Mouse (Mus musculus) gastrocnemius, adult 8-10 months (tissue): Measurements from ENCODE around the gene Hsd17b13. TPM values are rescaled to one million over a fixed set of nuclear protein-coding genes. Genes with fewer than 3 reads are reported as not detected.

Source experiments
- DNase-seq, 2 experiments: peaks; one replicate each; pipeline ENCODE4 v3.0.0; 2022; ENCODE audit warnings: low spot score in 2 of 2
- total RNA-seq, 4 experiments: library from RNA; stranded (reverse); gene quantifications; 2 replicates each; pipeline ENCODE4 v1.2.4; 2022

Hsd17b13 gene
- total RNA-seq, 4 experiments from 2014 or later: not detected

- no peak for DNase-seq
Observed at GRCm38 (mm10) chr5:103926398-103926797, 50.8 kb downstream of the Hsd17b13 start.

- DNase-seq: no peak
Observed at GRCm38 (mm10) chr5:103923755-103924154, 53.5 kb downstream of the Hsd17b13 start.

DNA sequence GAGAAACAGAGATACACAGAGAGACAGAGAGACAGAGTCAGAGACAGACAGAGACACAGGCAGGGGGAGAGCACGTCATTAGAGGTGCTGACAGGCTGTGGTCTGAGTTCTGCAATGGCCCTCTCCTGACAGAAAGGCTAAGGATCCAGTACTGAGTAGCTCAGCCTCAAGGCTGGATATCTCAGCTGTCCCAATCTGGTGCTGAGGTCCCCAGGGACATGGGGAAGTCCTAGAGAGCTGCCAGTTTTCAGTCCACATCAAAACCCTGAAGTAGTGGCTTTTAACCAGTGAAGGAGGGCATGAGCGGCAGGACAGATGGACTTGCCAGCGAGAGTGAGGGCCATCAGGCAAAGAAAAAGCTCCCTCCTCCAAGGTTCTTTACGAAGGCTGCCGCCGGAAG is 54.1 kb downstream of the Hsd17b13 start:
- no peak for DNase-seq

GRCm38 (mm10) chr5:103922436-103922835 is 54.8 kb downstream of the Hsd17b13 start:
- DNase-seq: no peak

DNA sequence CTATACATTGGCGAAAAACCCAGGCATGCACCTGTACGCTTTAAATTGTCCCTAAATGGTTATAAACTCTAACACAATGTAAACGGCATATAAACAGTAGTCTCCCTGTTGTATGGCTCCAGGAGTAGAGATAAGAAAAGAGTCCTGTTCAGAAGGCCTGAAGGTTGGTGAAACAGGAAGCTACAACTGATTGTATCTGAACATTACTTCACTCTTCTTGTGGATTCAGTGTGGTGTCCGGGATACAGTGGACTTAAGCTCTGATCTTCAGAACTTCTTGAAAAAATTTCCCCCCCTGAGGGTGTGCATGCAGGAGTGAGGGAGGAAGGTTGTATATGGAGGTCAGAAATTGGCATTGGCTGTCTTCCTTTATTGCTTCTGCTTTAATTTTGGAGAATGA is 57.7 kb downstream of the Hsd17b13 start:
- no peak for DNase-seq

- DNase-seq: no peak
Observed at GRCm38 (mm10) chr5:103918233-103918632, 59.0 kb downstream of the Hsd17b13 start.

DNA sequence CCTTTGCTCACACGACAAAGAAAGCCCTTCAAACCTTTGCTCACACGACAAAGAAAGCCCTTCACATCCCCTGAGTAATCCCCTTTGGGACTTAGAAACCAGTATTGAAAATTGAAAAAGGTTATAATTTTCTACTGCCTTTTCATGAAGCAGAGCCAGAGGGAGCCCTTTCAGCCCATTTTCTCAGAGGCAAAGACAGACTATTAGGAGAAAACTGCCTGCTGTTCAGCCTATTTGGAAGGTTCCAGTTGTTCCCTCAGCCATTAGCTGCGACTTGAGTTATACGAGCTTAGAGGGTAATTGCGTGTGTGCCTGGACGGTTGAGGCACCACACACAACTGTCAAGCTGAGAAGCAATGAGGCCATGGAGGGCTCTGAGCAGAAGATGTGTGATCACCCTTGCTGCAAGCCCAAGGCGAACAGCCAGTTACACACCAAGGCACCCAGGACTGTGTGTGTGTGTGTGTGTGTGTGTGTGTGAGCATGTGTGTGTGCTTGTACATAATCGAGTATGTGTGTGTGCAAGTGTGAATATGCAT is 59.8 kb downstream of the Hsd17b13 start:
- no peak for DNase-seq

DNA sequence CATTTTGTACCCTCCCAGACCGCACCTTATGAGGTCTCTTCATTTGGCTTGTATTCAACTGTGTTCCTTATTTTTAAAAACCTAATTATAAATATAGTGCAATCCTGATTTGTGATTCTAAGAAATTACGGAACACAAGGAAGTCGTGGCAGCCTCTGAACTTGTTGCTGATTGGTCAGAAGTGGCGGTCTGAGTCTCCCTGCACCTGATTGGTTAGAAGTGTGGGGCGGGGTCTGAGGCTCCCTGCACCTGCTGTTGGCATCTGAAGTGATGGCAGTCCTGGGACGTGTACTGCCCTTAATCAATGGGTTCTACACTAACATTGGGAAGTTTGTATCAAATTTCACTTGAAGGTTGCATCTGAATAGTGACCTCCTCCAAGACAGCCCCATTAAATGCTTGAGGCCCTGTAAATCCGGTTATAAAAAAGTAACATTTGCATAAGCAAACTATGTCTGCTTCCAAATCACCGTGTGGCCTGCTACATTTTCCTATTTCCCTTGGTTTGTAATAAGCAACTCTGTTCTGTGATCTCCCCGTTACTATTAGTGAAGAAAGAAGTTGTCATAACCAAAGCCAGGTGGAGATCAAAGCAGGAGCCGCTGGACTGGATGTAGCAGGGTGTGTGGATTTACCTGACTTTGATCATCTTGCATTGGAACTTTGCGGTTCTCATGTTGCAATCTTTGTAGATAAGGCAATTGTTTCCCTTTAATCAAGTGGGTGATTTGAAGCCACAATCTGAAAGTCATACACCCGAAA is 60.4 kb downstream of the Hsd17b13 start:
- no peak for DNase-seq

DNA sequence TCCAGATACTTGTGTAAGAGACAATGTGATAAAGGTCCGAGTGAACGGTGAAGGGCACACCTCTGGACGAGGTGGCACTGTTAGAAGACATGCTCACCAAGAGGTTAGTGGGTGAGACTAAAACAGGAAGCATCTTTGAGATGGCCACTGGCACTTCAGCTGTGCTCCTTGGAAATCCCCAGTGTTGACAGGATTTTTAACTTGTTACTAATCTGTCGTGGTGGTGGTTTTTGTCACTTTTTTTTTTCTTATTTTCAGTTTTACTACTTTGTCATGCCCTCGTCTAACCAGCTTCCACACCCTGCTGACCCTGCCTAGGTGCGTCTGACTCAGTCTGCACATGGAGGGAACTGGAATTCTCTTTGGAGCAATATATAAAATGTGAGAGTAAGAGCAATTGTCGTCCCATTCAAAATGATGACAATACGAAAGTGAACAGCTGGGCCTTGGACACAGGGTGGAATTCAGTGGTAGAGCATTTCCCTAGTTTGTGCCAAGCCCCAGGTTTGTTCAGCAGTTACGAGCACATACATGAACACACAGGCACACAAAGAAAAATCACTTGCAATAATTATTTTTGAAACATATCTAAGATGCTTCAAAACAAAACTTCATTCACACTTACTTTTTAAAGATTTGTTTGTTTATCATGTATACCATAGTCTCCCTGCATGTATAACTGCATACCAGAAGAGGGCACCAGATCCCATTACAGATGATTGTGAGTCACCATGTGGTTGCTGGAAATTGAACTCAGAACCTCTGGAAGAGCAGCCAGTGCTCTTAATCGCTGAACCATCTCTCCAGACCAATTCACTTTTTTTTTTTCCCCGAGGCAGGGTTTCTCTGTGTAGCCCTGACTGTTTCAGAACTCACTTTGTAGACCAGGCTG is 62.6 kb downstream of the Hsd17b13 start:
- no peak for DNase-seq

DNA sequence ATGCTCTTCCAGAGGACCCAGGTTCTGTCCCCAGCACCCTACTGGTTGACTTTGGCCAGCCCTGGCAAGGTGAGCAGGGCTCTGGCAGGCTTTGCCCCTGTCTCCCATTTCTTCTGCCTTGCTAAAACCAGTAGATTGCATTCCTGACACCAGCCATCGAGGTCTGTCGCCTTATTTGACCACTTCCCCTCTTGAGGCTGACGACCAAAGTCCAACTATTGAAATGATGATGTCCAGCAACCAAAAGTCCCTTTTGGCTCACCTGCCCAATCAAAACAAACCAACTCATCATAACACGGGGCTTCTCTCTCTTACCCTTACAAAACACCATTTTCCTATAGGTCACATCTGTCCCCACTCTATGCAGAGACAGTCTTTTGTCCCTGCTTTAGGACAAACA is 64.1 kb downstream of the Hsd17b13 start:
- no peak for DNase-seq

GRCm38 (mm10) chr5:103911555-103911954 is 65.7 kb downstream of the Hsd17b13 start:
- DNase-seq: no peak

DNA sequence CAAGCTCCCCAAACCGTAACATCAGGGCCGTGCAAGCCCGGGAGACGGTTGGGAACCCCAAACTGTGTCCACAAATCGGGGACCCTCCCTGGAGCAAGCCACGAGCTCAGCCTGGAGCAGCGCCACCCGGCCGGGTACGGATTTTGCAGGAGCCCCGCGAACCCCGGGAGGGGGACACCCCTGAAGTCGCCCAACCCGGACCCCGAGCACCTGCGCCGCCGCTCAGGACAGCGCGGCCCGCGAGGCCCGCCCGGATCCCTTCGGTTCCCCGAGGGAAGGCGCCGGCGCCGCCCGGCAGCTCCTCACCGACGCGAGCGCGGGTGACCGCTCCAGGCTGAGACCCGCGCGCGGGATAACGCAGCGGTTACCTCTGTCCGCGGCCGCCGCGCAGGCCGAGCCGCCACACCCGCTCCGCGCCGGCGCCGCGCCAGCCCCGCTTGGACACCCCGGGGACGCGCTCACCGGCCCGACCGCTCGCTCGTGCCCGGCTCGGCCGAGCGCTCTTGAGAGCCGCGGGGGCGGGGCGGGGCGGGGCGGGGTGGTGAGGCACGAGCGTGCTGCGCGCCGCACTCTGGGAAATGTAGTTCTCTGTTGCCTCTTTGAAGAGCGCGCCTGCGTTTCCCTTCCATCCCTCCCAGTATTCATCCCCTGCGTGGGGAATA is 66.3 kb downstream of the Hsd17b13 start, which contains the start of gene Klhl8:
Klhl8 (minus strand) TSS at position 512 of the 662 bp plus-strand sequence.
- peak; percentile 76 to 86 for DNase-seq

DNA sequence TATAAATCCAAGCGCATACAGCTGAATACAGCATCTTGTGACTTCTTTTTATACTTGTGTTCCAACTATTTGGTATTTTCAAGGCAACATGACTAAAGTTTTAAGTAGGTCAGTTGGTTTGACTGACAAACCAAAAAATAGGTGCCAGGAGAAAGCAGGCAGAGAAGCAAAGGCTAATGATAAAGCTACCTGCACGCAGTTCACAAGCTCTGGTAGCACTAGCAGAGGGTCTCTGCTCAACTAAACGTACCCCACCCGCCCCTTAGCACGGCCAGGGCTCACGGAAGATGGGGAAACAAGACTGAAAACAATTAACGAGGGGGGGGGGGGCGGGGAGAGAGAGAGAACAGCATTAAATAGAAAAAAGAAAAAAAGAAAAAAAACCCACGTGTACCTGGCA is 67.1 kb downstream of the Hsd17b13 start:
- no peak for DNase-seq

DNA sequence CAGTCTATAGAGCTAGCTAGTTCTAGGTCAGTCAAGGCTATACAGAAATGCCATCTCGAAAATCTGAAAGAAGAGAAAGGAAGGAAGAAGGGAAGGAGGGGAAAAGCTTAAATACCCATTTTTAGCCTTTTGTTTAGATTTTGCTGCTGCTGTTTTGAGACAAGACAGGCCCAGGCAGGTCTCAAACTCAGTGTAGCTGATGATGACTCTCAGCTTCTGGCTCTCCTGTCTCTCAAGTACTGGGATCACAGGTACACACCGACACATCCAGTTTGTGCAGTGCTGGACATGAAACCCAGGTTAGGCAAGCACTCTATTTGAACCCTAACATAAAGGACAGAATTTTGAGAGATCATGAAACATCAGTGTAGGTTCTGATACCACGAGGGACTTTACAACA is 67.7 kb downstream of the Hsd17b13 start:
- DNase-seq: no peak

DNA sequence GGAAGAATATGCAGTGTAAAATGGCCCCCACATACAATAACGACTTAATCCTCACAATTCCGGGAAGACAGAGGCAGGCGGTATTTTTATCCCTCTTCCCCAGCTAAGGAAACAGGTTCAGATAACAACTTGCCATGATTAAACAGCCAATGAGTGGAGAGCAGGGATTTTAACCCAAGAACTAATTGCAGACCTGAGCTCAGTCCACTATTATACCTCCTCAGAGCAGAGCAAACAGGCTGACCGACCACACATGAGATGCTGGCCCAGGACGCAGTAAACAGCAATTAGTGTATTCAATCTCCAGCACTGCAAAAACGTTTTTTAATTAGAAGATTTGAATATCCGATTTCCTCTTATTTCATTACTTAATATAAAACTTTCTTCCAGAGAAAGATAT is 68.4 kb downstream of the Hsd17b13 start:
- DNase-seq: no peak

GRCm38 (mm10) chr5:103907844-103908243 is 69.4 kb downstream of the Hsd17b13 start:
- no peak for DNase-seq

GRCm38 (mm10) chr5:103906173-103906572 is 71.0 kb downstream of the Hsd17b13 start:
- no peak for DNase-seq
